Mouse (Mus musculus) kidney, embryonic 15.5 days (tissue): ENCODE data around the gene Tle2. TPM values are rescaled to one million over a fixed set of nuclear protein-coding genes. Genes with fewer than 3 reads are reported as not detected.

Source experiments
- ATAC-seq: fragments of 200-750 bp; cut with Nextera tagmentation; replicated peaks from 2 replicates; pipeline ENCODE4 v1.8.0; 2017; ENCODE audit warnings: moderate TSS enrichment; ENCODE audit not compliant: low FRiP score
- H3K27ac ChIP-seq: fragments of 300-500 bp; sonication (generic); 2 replicates; pipeline ENCODE4 v1.5.1; 2015; ENCODE audit warnings: mild to moderate bottlenecking, inconsistent platforms
- H3K27me3 ChIP-seq: fragments of 300-500 bp; sonication (generic); 2 replicates; pipeline ENCODE4 v1.6.1; 2015; ENCODE audit warnings: inconsistent platforms
- H3K36me3 ChIP-seq: fragments of 300-500 bp; sonication (generic); 2 replicates; pipeline ENCODE4 v1.6.1; 2015; ENCODE audit warnings: inconsistent platforms
- H3K4me1 ChIP-seq: fragments of 300-500 bp; sonication (generic); 2 replicates; pipeline ENCODE4 v1.6.1; 2015; ENCODE audit warnings: inconsistent platforms
- H3K4me2 ChIP-seq: fragments of 300-500 bp; sonication (generic); 2 replicates; pipeline ENCODE4 v1.6.1; 2015; ENCODE audit warnings: moderate library complexity, mild to moderate bottlenecking, inconsistent platforms
- H3K4me3 ChIP-seq: fragments of 300-500 bp; sonication (generic); replicated peaks from 2 replicates; pipeline ENCODE4 v1.5.1; 2015; ENCODE audit warnings: mild to moderate bottlenecking, inconsistent platforms
- H3K9ac ChIP-seq: fragments of 300-500 bp; sonication (generic); 2 replicates; pipeline ENCODE4 v1.6.1; 2015; ENCODE audit warnings: mild to moderate bottlenecking, inconsistent platforms
- H3K9me3 ChIP-seq: fragments of 300-500 bp; sonication (generic); replicated peaks from 2 replicates; pipeline ENCODE4 v1.6.1; 2016; ENCODE audit warnings: inconsistent platforms
- WGBS: fragments of 180-500 bp; shearing (Covaris S2); methylation state at CpG from one replicate; pipeline ENCODE4 v1.1.7; 2015; ENCODE audit warnings: mixed read lengths; 5-methylcytosine and 5-hydroxymethylcytosine counted together
- polyA plus RNA-seq: library from polyadenylated mRNA; unstranded; fragments of >200 nt; fragmentation: Nextera tagmentation; extraction: Ambion mirVana; gene quantifications from 2 replicates; pipeline ENCODE4 v1.2.1, GENCODE M21; 2015

The Tle2 gene
- polyA plus RNA-seq, 1 experiment from 2014 or later, result 45.6 TPM

DNA sequence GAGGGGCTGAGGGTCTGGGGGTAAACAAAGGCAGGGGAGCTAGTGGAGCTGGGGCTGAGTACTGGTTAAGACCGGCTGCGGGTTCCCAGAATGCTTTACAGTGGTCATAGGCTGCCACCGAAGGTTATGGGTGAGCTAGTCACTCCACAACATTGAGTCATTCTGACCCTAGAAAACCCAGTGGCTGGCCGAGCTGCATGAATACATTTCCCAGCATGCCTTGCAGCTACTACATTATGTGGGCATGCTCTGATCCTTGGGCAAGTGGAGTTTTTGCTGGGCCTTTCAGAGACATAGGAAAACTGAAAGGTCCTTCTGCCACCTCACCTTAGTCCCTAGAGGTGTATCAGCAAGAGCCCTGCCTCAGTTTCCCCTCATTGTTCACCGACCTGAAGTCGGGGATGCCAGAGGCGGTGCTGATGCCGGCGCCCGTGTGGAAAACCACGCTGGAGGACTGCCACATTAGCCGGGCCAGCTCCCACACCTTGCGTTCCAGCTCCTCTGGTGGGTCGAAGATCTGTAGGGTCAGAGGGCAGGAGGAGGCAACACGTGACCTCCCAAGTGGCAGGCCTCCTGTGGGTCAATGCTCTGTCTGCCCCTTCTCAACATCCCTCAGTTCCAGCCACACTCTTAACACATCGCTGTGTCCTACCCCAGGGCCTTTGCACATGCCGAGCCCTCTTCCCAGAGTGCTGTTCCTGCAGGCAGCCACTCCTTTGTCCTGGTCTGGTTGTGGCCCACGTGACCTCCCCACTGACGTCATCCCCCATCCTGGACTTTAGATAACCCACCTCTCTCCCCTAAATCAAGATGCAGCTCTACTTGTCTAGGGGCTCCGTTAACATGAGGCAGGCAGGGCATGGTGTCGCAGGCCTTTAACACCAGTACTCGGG is 52.0 kb downstream of the Tle2 start:
- peak overlapping the region; percentile 94 for H3K27ac ChIP-seq
- ATAC-seq, result 0 out of 2 replicates have a peak, but pooled peaks have one; percentile 16

DNA sequence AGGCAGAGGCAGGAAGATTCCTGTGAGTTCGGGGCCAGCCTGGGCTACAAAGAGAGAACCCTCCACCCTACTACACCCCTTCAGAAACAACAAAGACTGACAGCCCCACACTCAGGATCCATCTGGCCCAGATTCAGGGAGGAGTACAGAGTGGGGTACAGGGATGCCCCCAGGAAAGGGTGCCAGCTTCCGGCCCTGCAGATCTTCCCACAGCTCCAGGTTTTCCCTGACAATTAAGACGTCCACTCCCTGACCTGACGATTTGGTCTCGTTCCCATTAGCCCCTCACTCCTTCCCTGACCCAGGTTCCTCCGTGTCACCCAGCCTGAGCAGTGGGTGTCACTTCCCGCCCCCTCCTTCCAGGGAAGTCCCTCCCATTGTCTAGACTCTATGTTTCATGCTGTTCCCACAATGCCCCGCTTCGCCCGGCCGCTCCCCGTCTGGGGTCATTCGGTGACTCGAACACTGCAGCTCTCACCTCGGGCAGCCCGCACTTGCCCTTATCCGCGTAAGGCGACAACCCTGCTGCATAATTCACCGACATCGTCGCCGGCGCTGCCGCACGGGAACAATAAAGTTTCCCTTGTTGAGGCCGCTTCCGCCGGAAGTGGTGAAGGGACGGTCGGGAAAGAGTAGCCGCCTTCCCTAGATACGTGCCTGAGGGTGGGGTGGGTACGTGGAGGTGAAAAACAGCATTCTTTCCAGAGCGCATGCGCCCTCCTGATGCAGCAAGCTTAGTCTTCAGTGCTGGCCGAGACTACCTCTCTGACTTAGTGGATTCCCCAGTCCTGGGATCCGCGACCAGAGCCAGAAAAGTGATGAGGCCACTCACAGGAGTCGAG is 52.9 kb downstream of the Tle2 start, which contains the start of gene Sirt6:
Gene Sirt6 (minus strand): TSS at position 804 of the 842 bp plus-strand sequence.
- H3K9ac ChIP-seq, result peak within 1 kb of the TSS; percentile 67
- peak within 1 kb of the TSS; percentile 94 for H3K27ac ChIP-seq
- 5% methylated on average over 40 of the region's 40 CpGs for WGBS
- peak within 1 kb of the TSS; percentile 72 for H3K4me2 ChIP-seq
- H3K4me3 ChIP-seq, result peak within 1 kb of the TSS; percentile 66
- no peaks in the 10 kb centered on the region for H3K27me3 ChIP-seq
- peaks cover 36% of the 10 kb centered on the region for H3K36me3 ChIP-seq
- H3K9me3 ChIP-seq, result no peaks in the 10 kb centered on the region
- peak; percentile 87 for ATAC-seq
- H3K4me1 ChIP-seq, result peaks cover 27% of the 10 kb centered on the region

More for the DNA sequence above, 52.0 kb downstream of the Tle2 start:
- Histone ChIP-seq H3K27me3 (no peaks in the 10 kb centered on the region), H3K4me3 (peak overlapping the region; percentile 66), H3K9ac (peak overlapping the region; percentile 67), H3K4me2 (peak overlapping the region; percentile 72), H3K36me3 (peaks cover 45% of the 10 kb centered on the region), H3K4me1 (peaks cover 27% of the 10 kb centered on the region), H3K9me3 (no peaks in the 10 kb centered on the region)
- 89% methylated on average over 22 of the region's 22 CpGs for WGBS

DNA sequence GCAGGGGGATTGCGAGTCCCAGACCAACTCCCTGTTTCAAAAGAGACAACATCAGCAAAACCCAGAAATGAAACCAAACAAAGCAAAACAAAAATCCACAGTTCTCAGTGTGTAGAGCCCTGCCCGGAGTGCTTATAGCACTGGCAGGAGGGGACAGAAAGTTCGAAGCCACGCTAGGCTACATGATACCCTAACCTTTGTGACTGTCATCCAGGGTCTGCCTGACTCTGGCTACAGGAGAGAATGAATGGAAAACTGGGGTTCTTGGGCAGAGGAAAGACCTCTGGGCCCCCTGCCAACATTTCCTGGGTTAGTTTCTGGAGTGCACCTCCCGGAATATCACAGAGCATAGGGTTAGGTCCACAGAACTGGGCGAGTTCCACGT is 53.5 kb downstream of the Tle2 start:
- Histone ChIP-seq H3K4me2 (peak overlapping the region; percentile 72), H3K27ac (peak overlapping the region; percentile 94), H3K4me3 (peak overlapping the region; percentile 66), H3K4me1 (peaks cover 27% of the 10 kb centered on the region), H3K36me3 (peaks cover 30% of the 10 kb centered on the region), H3K9ac (peak overlapping the region; percentile 67), H3K9me3 (no peaks in the 10 kb centered on the region), H3K27me3 (no peaks in the 10 kb centered on the region)
- WGBS, result 41% methylated on average over 7 of the region's 7 CpGs
- ATAC-seq, result peak; percentile 27

DNA sequence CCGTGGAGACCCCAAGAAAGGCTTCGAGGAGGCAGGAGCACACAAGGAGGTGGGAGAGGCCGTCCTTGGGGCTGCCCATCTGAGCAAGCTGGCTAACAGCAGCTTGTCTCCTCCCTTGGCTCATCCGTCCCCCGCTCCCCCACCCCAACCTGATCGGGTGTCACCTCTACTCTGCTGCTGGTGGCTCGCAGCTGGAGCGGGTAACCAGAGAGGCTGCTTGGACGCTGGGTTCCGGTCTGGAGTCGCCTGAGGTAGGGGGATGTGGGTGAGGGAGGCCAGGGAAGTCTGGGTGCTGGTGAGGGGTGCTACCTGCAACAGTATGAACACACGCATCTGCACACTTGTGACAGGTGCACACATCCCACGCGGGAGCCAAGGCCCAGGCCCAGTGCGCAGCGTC is 54.0 kb downstream of the Tle2 start, which contains the start of gene Ankrd24:
Gene Ankrd24 (plus strand): TSS at position 151 of the 400 bp plus-strand sequence.
- Histone ChIP-seq H3K27ac (peak within 1 kb of the TSS; percentile 94), H3K4me1 (peaks cover 30% of the 10 kb centered on the region), H3K27me3 (no peaks in the 10 kb centered on the region), H3K36me3 (peaks cover 26% of the 10 kb centered on the region), H3K4me3 (peak within 1 kb of the TSS; percentile 66), H3K9me3 (no peaks in the 10 kb centered on the region), H3K4me2 (peak within 1 kb of the TSS; percentile 72), H3K9ac (peak within 1 kb of the TSS; percentile 67)
- peak; percentile 16 for ATAC-seq
- 58% methylated on average over 16 of the region's 16 CpGs for WGBS

DNA sequence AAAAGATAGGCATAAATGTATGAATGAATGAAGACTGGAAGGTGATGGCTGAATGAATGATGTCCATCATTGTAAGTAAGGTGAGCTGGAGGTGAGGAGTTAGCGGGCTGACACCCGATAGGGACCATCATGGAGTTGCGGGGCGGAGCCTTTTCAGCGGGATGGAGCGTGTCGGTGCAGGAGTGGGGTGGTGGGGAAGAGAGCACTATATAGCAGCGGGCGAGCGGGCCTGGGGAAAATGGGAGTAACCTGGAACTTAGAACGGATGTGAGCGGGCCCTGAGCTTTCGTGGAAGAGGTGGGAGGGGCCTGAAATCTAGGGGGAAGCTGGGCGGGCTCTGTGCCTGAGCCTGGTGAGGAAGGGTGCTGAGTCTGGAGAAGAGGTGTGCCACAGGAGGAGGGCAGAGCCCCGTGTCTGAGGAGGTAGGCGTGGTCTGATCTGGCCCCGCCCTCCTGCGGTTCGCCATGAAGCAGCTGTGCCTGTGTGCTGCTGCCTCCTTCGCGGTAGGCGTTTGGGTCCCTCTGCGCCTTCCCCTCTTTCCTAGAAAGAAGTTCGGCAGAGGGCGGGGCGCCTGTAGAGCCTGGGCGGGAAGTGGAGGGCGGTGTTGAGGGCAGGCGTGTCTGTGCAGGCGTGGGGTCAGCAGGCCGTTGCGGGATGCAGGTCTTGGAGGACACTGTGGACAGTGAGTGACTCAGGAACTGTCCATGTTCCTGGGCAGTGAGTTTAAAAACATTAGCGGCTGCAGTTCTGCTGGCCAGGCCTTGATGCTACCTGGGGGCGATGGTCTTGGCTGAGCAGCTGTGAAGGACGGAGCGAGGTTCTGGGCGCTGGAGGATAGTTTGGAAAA is 59.1 kb downstream of the Tle2 start:
- H3K9ac ChIP-seq, result peak overlapping the region; percentile 57
- H3K4me1 ChIP-seq, result peaks cover 18% of the 10 kb centered on the region
- H3K27ac ChIP-seq, result peak overlapping the region; percentile 84
- H3K27me3 ChIP-seq, result no peaks in the 10 kb centered on the region
- H3K36me3 ChIP-seq, result no peaks in the 10 kb centered on the region
- H3K4me2 ChIP-seq, result peak overlapping the region; percentile 79
- WGBS, result under 1% methylated on average over 37 of the region's 37 CpGs
- peak; percentile 95 for ATAC-seq
- H3K4me3 ChIP-seq, result peak overlapping the region; percentile 53
- H3K9me3 ChIP-seq, result no peaks in the 10 kb centered on the region

DNA sequence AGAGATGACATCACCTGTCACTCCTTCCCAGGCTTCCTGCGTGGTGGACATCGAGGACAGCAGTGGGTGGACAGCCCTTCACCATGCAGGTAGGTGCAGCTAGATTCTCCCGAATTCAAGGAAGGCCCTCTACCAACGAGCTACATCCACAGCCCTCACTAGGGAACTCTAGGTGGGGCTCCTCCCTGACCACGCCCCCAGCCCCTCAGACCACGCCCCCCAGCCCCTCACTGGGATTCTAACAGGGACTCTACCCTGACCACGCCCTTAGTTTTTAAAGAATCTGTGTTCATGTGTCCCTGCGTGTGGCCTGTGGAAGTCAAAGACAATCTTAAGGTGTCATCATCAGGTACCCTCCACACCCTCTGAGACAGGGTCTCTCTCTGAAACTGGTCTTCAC is 62.0 kb downstream of the Tle2 start:
- 19% methylated on average over 8 of the region's 8 CpGs for WGBS

DNA sequence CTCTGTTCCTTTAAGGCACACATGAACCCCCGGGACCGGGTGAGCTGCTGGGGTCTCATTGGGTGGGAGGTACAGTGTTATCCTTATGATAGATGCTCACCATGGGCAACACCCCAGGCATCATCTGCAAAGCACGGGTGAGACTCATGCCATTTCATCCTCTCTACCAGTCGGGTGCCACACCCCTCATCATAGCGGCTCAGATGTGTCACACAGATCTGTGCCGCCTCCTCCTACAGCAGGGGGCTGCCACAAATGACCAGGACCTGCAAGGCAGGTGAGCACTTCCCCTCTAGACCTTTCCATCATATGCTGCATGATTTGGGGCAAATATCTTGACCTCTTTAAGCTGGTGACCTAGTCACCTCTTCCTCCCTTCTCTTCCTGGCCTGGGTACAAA is 63.7 kb downstream of the Tle2 start:
- Histone ChIP-seq H3K4me1 (peaks cover 34% of the 10 kb centered on the region), H3K9ac (no peak overlapping the region), H3K9me3 (no peaks in the 10 kb centered on the region), H3K27me3 (no peaks in the 10 kb centered on the region), H3K27ac (no peak overlapping the region), H3K4me3 (no peak overlapping the region), H3K4me2 (no peak overlapping the region), H3K36me3 (no peaks in the 10 kb centered on the region)
- no peak for ATAC-seq
- WGBS, result 78% methylated on average over 6 of the region's 6 CpGs

More for the DNA sequence above, 62.0 kb downstream of the Tle2 start:
- Histone ChIP-seq H3K4me1 (peaks cover 17% of the 10 kb centered on the region), H3K27ac (no peak overlapping the region), H3K9ac (no peak overlapping the region), H3K4me2 (no peak overlapping the region), H3K4me3 (no peak overlapping the region), H3K9me3 (no peaks in the 10 kb centered on the region), H3K36me3 (no peaks in the 10 kb centered on the region), H3K27me3 (no peaks in the 10 kb centered on the region)
- ATAC-seq, result no peak

Other genes starting within 250 kb of the Tle2 start
- 14.4 and 18.3 TPM in 2 replicates for gene Tbxa2r, start 245.8 kb upstream of the Tle2 start, polyA plus RNA-seq
- gene Gipc3, start 231.3 kb upstream of the Tle2 start, polyA plus RNA-seq, result 0.08 TPM in 1 of 2 replicates, not detected in the other
- gene Hmg20b, start 224.1 kb upstream of the Tle2 start, polyA plus RNA-seq, result 87.0 and 94.6 TPM in 2 replicates
- 10.3 and 11.5 TPM in 2 replicates for gene Mfsd12, start 217.1 kb upstream of the Tle2 start, polyA plus RNA-seq
- gene 4930404N11Rik, start 208.7 kb upstream of the Tle2 start, polyA plus RNA-seq, result 0.62 and 1.6 TPM in 2 replicates
- 105 and 114 TPM in 2 replicates for gene Fzr1, start 196.0 kb upstream of the Tle2 start, polyA plus RNA-seq
- gene Dohh, start 190.1 kb upstream of the Tle2 start, polyA plus RNA-seq, result 79.7 and 82.2 TPM in 2 replicates
- 2.5 and 4.1 TPM in 2 replicates for gene Gm48551, start 190.1 kb upstream of the Tle2 start, polyA plus RNA-seq
- gene Gm48552, start 185.6 kb upstream of the Tle2 start, polyA plus RNA-seq, result 1.6 and 2.1 TPM in 2 replicates
- 26.0 and 29.4 TPM in 2 replicates for gene Smim24, start 181.5 kb upstream of the Tle2 start, polyA plus RNA-seq
- 67.9 and 84.5 TPM in 2 replicates for gene Nfic, start 118.9 kb upstream of the Tle2 start, polyA plus RNA-seq
- 0.50 and 0.82 TPM in 2 replicates for gene Celf5, start 91.9 kb upstream of the Tle2 start, polyA plus RNA-seq
- 85.7 and 93.5 TPM in 2 replicates for gene Ncln, start 78.2 kb upstream of the Tle2 start, polyA plus RNA-seq
- 1.2 and 1.4 TPM in 2 replicates for gene S1pr4, start 74.4 kb upstream of the Tle2 start, polyA plus RNA-seq
- gene Gna15, start 50.3 kb upstream of the Tle2 start, polyA plus RNA-seq, result 0.89 and 1.00 TPM in 2 replicates
- 79.0 and 88.6 TPM in 2 replicates for gene Gna11, start 29.4 kb upstream of the Tle2 start, polyA plus RNA-seq
- gene Aes, start 15.1 kb upstream of the Tle2 start, polyA plus RNA-seq, result 535 and 630 TPM in 2 replicates
- gene Tle6, start 26.5 kb downstream of the Tle2 start, polyA plus RNA-seq, result 15.6 and 16.8 TPM in 2 replicates
- 0.62 and 0.84 TPM in 2 replicates for gene BC025920, start 31.7 kb downstream of the Tle2 start, polyA plus RNA-seq
- 40.0 and 42.8 TPM in 2 replicates for gene Sirt6, start 53.2 kb downstream of the Tle2 start, polyA plus RNA-seq
- 15.2 and 17.3 TPM in 2 replicates for gene Ankrd24, start 54.0 kb downstream of the Tle2 start, polyA plus RNA-seq
- 3.8 and 5.0 TPM in 2 replicates for gene Gm10778, start 74.5 kb downstream of the Tle2 start, polyA plus RNA-seq
- gene Zfp433, start 130.3 kb downstream of the Tle2 start, polyA plus RNA-seq, result 16.9 and 18.6 TPM in 2 replicates
- gene Gm3055, start 196.6 kb downstream of the Tle2 start, polyA plus RNA-seq, result 10.3 TPM in 2 replicates
- gene Gm4767, start 237.6 kb downstream of the Tle2 start, polyA plus RNA-seq, result 3.7 and 4.2 TPM in 2 replicates